Mouse (Mus musculus) G1E (cell line): ENCODE measurements around the gene Mcm3. TPM values are rescaled to one million over a fixed set of nuclear protein-coding genes. Genes with fewer than 3 reads are reported as not detected.
"Not testable (repeated sequence)": the region's sequence is repeated elsewhere in the genome, so short reads cannot be mapped to it uniquely, and the experiment has no call there.

Source experiments
- ATAC-seq: 2 replicates; pipeline ENCODE4 v1.8.0; 2016; ENCODE audit warnings: mild to moderate bottlenecking; ENCODE audit not compliant: insufficient number of reproducible peaks, poor library complexity, low FRiP score, severe bottlenecking; ENCODE audit errors: extremely low read depth
- DNase-seq: peaks from one replicate; pipeline ENCODE4 v3.0.0; 2012; ENCODE audit warnings: low spot score
- H3K27me3 ChIP-seq: 2 replicates; pipeline ENCODE4 v1.6.1; 2012; ENCODE audit warnings: mild to moderate bottlenecking, low read length, inconsistent platforms; ENCODE audit not compliant: insufficient read depth
- H3K36me3 ChIP-seq: replicated peaks from 2 replicates; pipeline ENCODE3; 2012; ENCODE audit warnings: mild to moderate bottlenecking, inconsistent platforms
- H3K4me1 ChIP-seq: 2 replicates; pipeline ENCODE4 v1.6.1; 2012; ENCODE audit warnings: low read depth, low read length, inconsistent platforms, mixed read lengths; ENCODE audit not compliant: insufficient read depth
- H3K4me3 ChIP-seq: 2 replicates; pipeline ENCODE4 v1.5.1; 2012; ENCODE audit warnings: low read depth, mild to moderate bottlenecking, inconsistent platforms, low read length, moderate library complexity, mixed read lengths
- H3K9me3 ChIP-seq: replicated peaks from 2 replicates; pipeline ENCODE4 v1.6.1; 2012; ENCODE audit warnings: inconsistent platforms
- CTCF ChIP-seq: IDR thresholded peaks from 2 replicates; pipeline ENCODE4 v1.5.1; 2012; ENCODE audit warnings: low read depth, low read length, inconsistent platforms, mixed read lengths
- GATA1 ChIP-seq: IDR thresholded peaks from 2 replicates; pipeline ENCODE4 v1.6.1; 2012; ENCODE audit warnings: borderline replicate concordance, low read length, inconsistent platforms, mixed read lengths
- GATA2 ChIP-seq: IDR thresholded peaks from 2 replicates; pipeline ENCODE4 v1.6.1; 2012; ENCODE audit warnings: low read depth, low read length, inconsistent platforms, borderline replicate concordance
- POLR2AphosphoS5 ChIP-seq: IDR thresholded peaks from 2 replicates; pipeline ENCODE4 v1.6.1; 2012; ENCODE audit warnings: low read depth, low read length, inconsistent platforms; ENCODE audit not compliant: insufficient replicate concordance
- TAL1 ChIP-seq: conservative IDR thresholded peaks from 2 replicates; pipeline ENCODE4 v1.6.1; 2012; ENCODE audit warnings: low read depth, low read length, inconsistent platforms, mixed read lengths
- polyA plus RNA-seq: library from polyadenylated mRNA; stranded (reverse); fragments of >175 nt; gene quantifications from 2 replicates; pipeline ENCODE4 v1.2.3, GENCODE M21; 2012
- total RNA-seq, 2 experiments: library from RNA; stranded (forward) in 1 of 2; stranded (reverse) in 1 of 2; fragments of 200-1000 nt in 1 of 2; fragments of >200 nt in 1 of 2; fragmentation: Nextera tagmentation in 1 of 2; gene quantifications; 2 replicates each; pipeline ENCODE4 v1.2.3; 2014 to 2017

Gene Mcm3
- total and polyA plus RNA-seq, 3 experiments: 133 to 582 (median 341) TPM

DNA sequence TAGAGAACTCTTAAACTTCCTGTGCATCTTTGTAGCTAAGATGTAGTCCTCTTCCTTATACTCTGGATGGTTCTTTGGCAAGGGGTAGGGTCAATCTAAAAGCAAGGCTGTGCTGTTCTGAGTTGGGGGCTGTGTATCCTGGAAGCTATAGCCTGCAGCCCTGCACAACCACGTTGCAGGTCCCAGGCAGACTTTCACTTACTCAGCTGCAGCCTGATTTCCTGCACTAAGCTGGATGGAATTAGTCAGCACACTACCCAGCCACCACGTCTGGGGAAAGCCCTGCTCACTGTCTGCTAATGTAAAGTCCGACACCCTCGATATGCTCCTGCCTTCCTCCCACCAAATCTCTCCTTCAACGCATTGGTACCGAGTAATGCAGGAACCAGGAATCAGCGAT lies 28.7 kb downstream of the Mcm3 start:
- DNase-seq: no peak
- ATAC-seq: no peak
- H3K4me3 ChIP-seq: no peak overlapping the region
- TF ChIP-seq GATA1 (no peak), POLR2AphosphoS5 (no peak), CTCF (no peak), TAL1 (no peak), GATA2 (no peak)
- peaks cover 29% of the 10 kb centered on the region for H3K27me3 ChIP-seq
- no peaks in the 10 kb centered on the region for H3K36me3 ChIP-seq
- 0 out of 2 replicates have a peak, but pooled peaks cover 3% of the 10 kb centered on the region for H3K4me1 ChIP-seq
- H3K9me3 ChIP-seq: no peaks in the 10 kb centered on the region

DNA sequence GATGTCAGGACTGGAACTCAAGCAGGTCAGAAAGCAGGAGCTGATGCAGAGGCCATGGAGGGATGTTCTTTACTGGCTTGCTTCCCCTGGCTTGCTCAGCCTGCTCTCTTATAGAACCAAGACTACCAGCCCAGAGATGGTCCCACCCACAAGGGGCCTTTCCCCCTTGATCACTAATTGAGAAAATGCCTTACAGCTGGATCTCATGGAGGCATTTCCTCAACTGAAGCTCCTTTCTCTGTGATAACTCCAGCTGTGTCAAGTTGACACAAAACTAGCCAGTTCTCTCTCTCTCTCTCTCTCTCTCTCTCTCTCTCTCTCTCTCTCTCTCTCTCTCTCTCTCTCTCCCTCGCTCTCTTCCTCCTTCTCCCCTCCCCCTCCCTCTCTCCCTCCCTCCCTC lies 29.6 kb downstream of the Mcm3 start, which contains the start of gene Il17f:
TSS of gene Il17f (minus strand) at position 101 of the 400 bp plus-strand sequence.
- H3K27me3 ChIP-seq: peaks cover 29% of the 10 kb centered on the region
- not testable (repeated sequence) for DNase-seq, ATAC-seq, H3K9me3 ChIP-seq, H3K4me1 ChIP-seq, H3K36me3 ChIP-seq, H3K4me3 ChIP-seq

DNA sequence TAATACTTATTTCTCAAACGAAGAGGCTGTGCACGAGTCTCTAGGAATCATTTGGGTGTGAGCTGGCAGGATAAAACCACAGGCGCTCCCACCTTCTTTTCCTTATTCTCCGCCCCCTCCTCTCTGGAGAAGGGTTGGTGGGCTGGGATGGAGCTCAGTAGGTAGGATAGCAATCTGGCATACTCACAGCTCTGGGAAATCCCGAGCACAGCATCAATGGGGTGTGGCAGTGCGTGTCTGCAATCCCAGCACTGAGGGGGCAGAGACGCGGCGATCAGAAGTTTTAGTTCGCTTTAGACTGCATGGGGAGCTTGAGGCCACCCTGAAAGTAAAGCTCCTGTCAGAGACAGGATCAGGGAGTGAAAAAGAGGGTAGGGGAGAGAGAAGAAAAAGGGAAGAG lies 31.7 kb downstream of the Mcm3 start:
- H3K27me3 ChIP-seq: peaks cover 29% of the 10 kb centered on the region
- H3K9me3 ChIP-seq: no peaks in the 10 kb centered on the region
- TF ChIP-seq TAL1 (no peak), GATA1 (no peak), POLR2AphosphoS5 (no peak), CTCF (no peak), GATA2 (no peak)
- ATAC-seq (no peak), DNase-seq (no peak)
- H3K4me1 ChIP-seq: 0 out of 2 replicates have a peak, but pooled peaks cover 3% of the 10 kb centered on the region
- H3K36me3 ChIP-seq: no peaks in the 10 kb centered on the region
- H3K4me3 ChIP-seq: no peak overlapping the region

DNA sequence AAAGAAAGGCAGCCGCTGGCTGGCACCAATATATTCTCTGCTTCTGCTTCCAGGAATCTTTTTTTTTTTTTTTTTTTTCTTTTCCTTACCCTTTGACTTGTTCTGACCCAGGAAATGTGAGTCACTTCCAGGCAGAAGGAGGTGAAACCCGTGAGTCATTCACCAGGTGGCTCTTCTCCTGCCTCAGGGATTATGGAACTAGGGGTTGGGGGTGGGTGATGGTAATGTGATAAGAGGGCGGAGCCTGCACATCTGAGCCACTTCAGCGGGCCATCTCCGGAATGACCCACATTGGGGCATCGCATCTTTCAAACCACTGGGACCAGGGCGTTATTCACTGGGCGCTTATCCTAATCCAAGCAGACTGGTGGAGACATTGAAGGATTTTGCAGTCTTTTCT lies 33.1 kb downstream of the Mcm3 start:
- Histone ChIP-seq H3K4me1 (0 out of 2 replicates have a peak, but pooled peaks cover 3% of the 10 kb centered on the region), H3K36me3 (no peaks in the 10 kb centered on the region), H3K9me3 (no peaks in the 10 kb centered on the region), H3K4me3 (no peak overlapping the region), H3K27me3 (peaks cover 30% of the 10 kb centered on the region)
- no peak for DNase-seq
- no peak for TF ChIP-seq GATA1
- TF ChIP-seq GATA2: no peak
- TF ChIP-seq TAL1: no peak
- no peak for TF ChIP-seq CTCF
- TF ChIP-seq POLR2AphosphoS5: no peak
- ATAC-seq: no peak

DNA sequence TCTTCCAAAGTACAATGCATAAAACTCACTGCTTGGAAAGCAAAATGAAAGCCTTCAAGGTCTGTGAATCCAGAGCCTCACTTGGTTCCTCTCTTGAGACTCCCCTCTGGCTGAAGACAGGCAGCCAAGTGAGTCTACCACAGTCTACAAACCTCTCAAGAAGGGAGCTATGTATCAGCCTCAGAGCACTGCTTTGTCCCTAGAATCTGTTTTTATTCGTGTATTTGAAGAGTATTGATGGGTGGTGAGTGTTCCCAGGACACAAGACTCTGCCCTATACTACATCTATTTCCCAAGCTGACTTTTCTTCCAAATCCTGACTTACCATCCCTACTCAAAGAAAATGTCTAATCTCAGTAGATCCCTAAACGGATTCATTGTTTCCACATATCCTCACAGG lies 41.7 kb downstream of the Mcm3 start:
- Histone ChIP-seq H3K27me3 (peaks cover 16% of the 10 kb centered on the region), H3K9me3 (no peaks in the 10 kb centered on the region), H3K4me3 (no peak overlapping the region), H3K36me3 (no peaks in the 10 kb centered on the region), H3K4me1 (no peaks in the 10 kb centered on the region; the same call in 1 of the 2 replicates)
- TF ChIP-seq POLR2AphosphoS5 (no peak), TAL1 (no peak), CTCF (no peak), GATA1 (no peak), GATA2 (no peak)
- DNase-seq (no peak), ATAC-seq (no peak; the same call in 1 of the 2 replicates)

DNA sequence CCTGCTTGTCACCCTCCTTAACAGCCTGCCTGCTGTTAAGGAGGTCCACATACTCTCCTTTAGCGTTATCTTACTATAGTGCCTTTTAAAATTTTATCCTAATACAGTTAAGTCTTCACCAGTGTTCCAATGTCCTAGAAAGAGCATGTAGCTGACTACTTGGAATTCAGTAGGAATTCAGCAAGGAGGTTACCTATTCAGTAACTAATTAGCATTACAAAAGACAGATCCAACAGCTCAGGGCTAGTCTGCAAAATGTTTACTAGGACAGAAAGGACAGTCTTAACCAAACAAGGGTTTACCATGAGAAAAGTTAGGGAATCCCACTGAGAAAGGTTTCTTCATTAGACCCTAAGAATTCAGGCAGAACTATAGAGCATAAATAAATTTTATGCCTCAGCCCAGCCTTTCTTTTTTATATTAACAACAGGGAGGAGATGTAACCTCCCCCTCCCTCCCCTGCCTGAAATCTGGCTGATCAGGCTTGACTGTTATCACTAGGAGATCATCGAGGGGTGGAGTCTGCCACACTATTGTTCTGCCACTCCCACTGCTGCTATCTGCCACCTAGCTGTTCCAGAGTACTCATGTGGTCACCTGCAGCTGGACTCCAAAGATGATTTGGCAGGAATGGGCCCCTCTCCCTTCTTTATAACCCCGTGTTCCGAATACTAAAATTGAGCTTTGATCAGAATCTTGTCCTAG lies 45.9 kb downstream of the Mcm3 start:
- H3K27me3 ChIP-seq: peaks cover 11% of the 10 kb centered on the region
- not testable (repeated sequence) for H3K4me1 ChIP-seq, ATAC-seq, H3K4me3 ChIP-seq, DNase-seq, H3K9me3 ChIP-seq, H3K36me3 ChIP-seq

DNA sequence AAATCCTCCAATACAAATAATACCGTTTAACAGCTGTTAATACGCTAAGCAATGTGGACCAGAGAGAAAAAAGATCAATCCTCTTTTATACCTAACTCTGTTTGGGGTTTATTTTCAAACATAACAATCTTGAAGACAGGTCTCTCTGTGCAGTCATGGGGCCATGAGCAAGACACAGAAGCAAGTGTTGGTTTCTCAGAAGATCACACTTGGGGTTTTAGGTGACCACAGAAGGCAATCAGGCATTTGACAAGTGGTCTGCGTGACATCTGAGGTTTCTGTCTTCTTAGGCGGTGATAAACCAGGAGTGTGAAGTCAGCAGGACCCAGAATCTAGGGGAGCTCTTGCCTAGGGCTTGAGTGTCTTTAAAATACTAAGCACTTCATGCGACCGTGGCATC lies 53.6 kb downstream of the Mcm3 start:
- Histone ChIP-seq H3K4me3 (no peak overlapping the region), H3K9me3 (no peaks in the 10 kb centered on the region), H3K36me3 (no peaks in the 10 kb centered on the region), H3K27me3 (peaks cover 9% of the 10 kb centered on the region), H3K4me1 (no peaks in the 10 kb centered on the region)
- no peak for TF ChIP-seq CTCF
- no peak for TF ChIP-seq GATA2
- no peak for TF ChIP-seq TAL1
- TF ChIP-seq POLR2AphosphoS5: no peak
- no peak for TF ChIP-seq GATA1
- ATAC-seq (no peak), DNase-seq (no peak)
